Mouse (Mus musculus): ENCODE measurements around the gene Best1. TPM values are rescaled to one million over a fixed set of nuclear protein-coding genes. Genes with fewer than 3 reads are reported as not detected.

Best1 gene
- 0.55 and 0.64 TPM in 2 replicates for polyA plus RNA-seq (2014; fragmentation: Nextera tagmentation; extraction: Ambion mirVana)

DNA sequence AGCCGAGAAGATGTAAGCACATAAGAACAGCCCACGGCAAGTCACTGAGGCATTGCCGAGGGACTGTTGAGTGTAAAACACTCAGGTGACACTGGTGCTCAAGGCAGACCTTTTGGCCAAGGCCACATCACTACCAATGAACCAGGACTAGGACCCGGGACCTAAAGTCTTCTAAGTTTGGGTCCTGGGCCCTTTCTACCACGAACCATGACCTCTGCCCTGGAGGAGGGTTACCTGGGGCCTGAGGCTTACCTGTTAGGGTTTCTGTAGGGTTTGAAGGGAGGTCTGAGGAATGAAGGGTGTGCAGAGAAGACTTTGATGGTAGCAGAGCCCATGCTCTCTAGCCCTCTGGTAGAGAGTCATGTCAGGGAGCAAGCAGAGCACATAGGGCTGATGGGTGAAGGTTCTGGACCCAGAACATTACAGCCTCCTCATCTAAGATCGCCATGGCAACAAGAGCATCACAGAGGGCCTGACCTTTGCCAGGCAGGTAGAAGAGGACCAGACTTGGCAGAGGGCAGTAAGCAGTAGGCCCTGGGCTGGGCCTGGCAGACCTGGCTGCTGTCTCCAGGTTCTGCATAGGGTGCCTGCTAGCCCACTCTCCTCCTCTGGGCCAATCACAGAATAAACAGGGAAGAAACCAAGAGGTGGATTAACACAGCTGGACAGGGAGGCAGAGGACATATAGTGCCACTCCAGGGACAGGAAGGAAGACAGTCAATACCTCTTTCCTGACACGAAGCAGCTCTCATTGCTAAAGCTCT, at the start of gene Best1, which contains the start of gene Rab3il1:
Gene Best1 (minus strand): TSS at position 428 of the 764 bp plus-strand sequence.
Gene Rab3il1 (plus strand): TSS at position 464 of the 764 bp plus-strand sequence.
- no peak within 1 kb of the TSS for H3K27ac ChIP-seq (ENCODE audit: low read depth)
- 0 out of 2 replicates have a peak, but pooled peaks cover 4% of the 10 kb centered on the region for H3K9me3 ChIP-seq (ENCODE audit: control insufficient read depth, low read length)
- no peak within 1 kb of the TSS for H3K4me3 ChIP-seq (ENCODE audit: low read depth, low read length)
- no peak within 1 kb of the TSS for H3K4me2 ChIP-seq (ENCODE audit: low read length)
- H3K4me1 ChIP-seq (replicated peaks; ENCODE audit: control insufficient read depth, insufficient read depth, low read length): no peaks in the 10 kb centered on the region
- DNase-seq (ENCODE audit: low spot score) (no peak), ATAC-seq (replicated peaks; ENCODE audit: low FRiP score, low TSS enrichment, low read depth) (no peak)
- no peak within 1 kb of the TSS for H3K9ac ChIP-seq (ENCODE audit: low read length)
- H3K27me3 ChIP-seq (replicated peaks; ENCODE audit: control insufficient read depth, insufficient read depth, low read length): no peaks in the 10 kb centered on the region
- WGBS: 80% methylated on average over 7 of the region's 7 CpGs
- no peaks in the 10 kb centered on the region for H3K36me3 ChIP-seq (ENCODE audit: control insufficient read depth, insufficient read depth, low read length)

DNA sequence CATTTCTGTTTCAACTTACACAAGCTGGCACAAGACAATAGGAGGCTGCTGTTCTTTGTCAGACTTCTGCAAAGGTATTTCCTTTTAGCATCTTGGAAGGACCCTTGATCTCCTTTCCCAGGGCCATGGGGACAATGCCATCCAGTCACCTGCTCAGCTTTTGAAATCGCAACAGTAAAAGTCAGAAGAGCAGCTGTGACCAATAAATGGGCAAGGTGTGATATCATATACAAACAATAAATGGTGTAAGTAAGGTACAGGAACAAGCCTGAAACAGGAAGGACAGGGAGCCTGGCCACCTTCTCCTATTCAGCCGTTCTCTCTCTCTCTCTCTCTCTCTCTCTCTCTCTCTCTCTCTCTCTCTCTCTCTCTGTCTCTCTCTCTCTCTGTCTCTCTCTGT, 49.0 kb upstream of the Best1 start:
- DNase-seq (ENCODE audit: low spot score) (no peak), ATAC-seq (replicated peaks; ENCODE audit: low FRiP score, low TSS enrichment, low read depth) (peak; percentile 30; the same call in 1 of the 2 replicates)
- 69% methylated on average over 2 of the region's 2 CpGs for WGBS
- Histone ChIP-seq H3K27ac (ENCODE audit: low read depth) (no peak overlapping the region), H3K4me3 (ENCODE audit: low read depth, low read length) (no peak overlapping the region), H3K9ac (ENCODE audit: low read length) (no peak overlapping the region), H3K36me3 (ENCODE audit: control insufficient read depth, insufficient read depth, low read length) (peaks cover 22% of the 10 kb centered on the region), H3K9me3 (ENCODE audit: control insufficient read depth, low read length) (no peaks in the 10 kb centered on the region), H3K4me2 (ENCODE audit: low read length) (no peak overlapping the region), H3K4me1 (replicated peaks; ENCODE audit: control insufficient read depth, insufficient read depth, low read length) (peaks cover 6% of the 10 kb centered on the region), H3K27me3 (replicated peaks; ENCODE audit: control insufficient read depth, insufficient read depth, low read length) (no peaks in the 10 kb centered on the region)

DNA sequence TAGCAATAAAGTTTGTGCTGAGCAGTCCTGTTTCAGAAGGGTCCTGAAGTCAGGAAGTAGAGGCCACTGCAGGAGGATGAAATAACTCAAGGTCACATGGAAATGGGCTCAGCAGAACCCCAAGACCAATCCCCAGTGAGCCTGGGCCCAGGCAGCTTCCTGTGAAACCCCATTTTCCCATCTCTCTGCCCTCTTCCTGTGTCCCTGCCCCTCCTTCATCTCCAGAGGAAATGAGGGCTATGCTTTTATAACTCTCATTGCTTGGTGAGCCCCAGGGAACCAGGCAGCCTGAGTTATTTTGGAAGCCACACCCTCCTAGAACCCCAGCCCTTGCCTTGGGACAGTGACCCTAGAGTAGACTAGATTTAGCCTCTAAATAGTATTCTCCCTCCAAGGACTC, 48.1 kb upstream of the Best1 start:
- H3K4me1 ChIP-seq (replicated peaks; ENCODE audit: control insufficient read depth, insufficient read depth, low read length): peaks cover 6% of the 10 kb centered on the region
- no peak overlapping the region for H3K9ac ChIP-seq (ENCODE audit: low read length)
- H3K27me3 ChIP-seq (replicated peaks; ENCODE audit: control insufficient read depth, insufficient read depth, low read length): no peaks in the 10 kb centered on the region
- no peaks in the 10 kb centered on the region for H3K9me3 ChIP-seq (ENCODE audit: control insufficient read depth, low read length)
- no peak overlapping the region for H3K27ac ChIP-seq (ENCODE audit: low read depth)
- ATAC-seq (replicated peaks; ENCODE audit: low FRiP score, low TSS enrichment, low read depth): no peak
- no peak overlapping the region for H3K4me3 ChIP-seq (ENCODE audit: low read depth, low read length)
- H3K4me2 ChIP-seq (ENCODE audit: low read length): no peak overlapping the region
- DNase-seq (ENCODE audit: low spot score): no peak
- H3K36me3 ChIP-seq (ENCODE audit: control insufficient read depth, insufficient read depth, low read length): peaks cover 14% of the 10 kb centered on the region

DNA sequence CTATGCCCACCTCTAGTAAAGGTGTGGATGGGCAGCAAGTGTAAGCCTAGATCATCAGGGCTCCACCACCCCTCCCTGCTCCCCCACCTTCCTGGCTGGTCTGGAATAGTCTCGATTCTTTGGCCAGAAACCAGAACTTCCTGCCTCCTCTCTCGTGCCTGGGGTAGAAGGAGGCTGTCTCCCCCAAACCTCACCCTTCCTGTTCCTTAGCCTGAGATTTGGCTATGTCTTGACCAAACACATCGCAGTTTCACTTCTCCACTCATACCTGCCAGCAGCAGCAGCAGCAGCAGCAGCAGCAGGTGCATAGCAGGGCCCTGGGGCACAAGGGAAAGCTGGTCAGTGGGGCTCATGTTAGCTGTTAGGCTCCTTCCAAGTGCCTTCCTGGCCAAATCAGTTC, 45.5 kb upstream of the Best1 start:
- DNase-seq (ENCODE audit: low spot score) (no peak), ATAC-seq (replicated peaks; ENCODE audit: low FRiP score, low TSS enrichment, low read depth) (no peak)
- no peak overlapping the region for H3K27ac ChIP-seq (ENCODE audit: low read depth)
- no peaks in the 10 kb centered on the region for H3K36me3 ChIP-seq (ENCODE audit: control insufficient read depth, insufficient read depth, low read length)
- H3K4me3 ChIP-seq (ENCODE audit: low read depth, low read length): no peak overlapping the region
- H3K4me1 ChIP-seq (replicated peaks; ENCODE audit: control insufficient read depth, insufficient read depth, low read length): peaks cover 13% of the 10 kb centered on the region
- 43% methylated on average over 3 of the region's 3 CpGs for WGBS
- H3K9me3 ChIP-seq (ENCODE audit: control insufficient read depth, low read length): no peaks in the 10 kb centered on the region
- H3K4me2 ChIP-seq (ENCODE audit: low read length): no peak overlapping the region
- H3K9ac ChIP-seq (ENCODE audit: low read length): no peak overlapping the region
- H3K27me3 ChIP-seq (replicated peaks; ENCODE audit: control insufficient read depth, insufficient read depth, low read length): no peaks in the 10 kb centered on the region

DNA sequence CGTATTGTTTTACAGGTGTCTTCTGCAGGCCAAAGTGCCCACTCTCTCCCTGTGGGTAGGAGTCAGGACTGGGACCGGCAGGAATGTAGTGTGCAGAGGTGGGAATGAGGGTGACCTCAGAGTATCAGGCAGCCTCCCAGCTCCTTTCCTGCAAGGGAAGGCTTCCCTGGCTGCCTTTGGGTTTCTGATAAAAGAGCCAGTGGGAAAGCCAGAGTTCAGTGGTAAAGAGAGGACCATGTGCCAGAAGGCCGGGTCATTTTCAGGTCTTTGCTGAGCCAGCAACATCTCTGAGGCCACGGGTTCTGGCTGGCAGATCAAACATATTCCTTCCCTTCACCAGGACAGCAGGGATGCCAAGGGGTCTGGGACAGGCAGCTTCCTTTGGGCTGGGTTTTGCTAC, 44.9 kb upstream of the Best1 start:
- H3K27ac ChIP-seq (ENCODE audit: low read depth): no peak overlapping the region
- no peak overlapping the region for H3K9ac ChIP-seq (ENCODE audit: low read length)
- 59% methylated on average over 4 of the region's 4 CpGs for WGBS
- peaks cover 14% of the 10 kb centered on the region for H3K4me1 ChIP-seq (replicated peaks; ENCODE audit: control insufficient read depth, insufficient read depth, low read length)
- no peaks in the 10 kb centered on the region for H3K36me3 ChIP-seq (ENCODE audit: control insufficient read depth, insufficient read depth, low read length)
- DNase-seq (ENCODE audit: low spot score) (no peak), ATAC-seq (replicated peaks; ENCODE audit: low FRiP score, low TSS enrichment, low read depth) (no peak)
- no peak overlapping the region for H3K4me3 ChIP-seq (ENCODE audit: low read depth, low read length)
- no peaks in the 10 kb centered on the region for H3K9me3 ChIP-seq (ENCODE audit: control insufficient read depth, low read length)
- no peaks in the 10 kb centered on the region for H3K27me3 ChIP-seq (replicated peaks; ENCODE audit: control insufficient read depth, insufficient read depth, low read length)
- no peak overlapping the region for H3K4me2 ChIP-seq (ENCODE audit: low read length)

DNA sequence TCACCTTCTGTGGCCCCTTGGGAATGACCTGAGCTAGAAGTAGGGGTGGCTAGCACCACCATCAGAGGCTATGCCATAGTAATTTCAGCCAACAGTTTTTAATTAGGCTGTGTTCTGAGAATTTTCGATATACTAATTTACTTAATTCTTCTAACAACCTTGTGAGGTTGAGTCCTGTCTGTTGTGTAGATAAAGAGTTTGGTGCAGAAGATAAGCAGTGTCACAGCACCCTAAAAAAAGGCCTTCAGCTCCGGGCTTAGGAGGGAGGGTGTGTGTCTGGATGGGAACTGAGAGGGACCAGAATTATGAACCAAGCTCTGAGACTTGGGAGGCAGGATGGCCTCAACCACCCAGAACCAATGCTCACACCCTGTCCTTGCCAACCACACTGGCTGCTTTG, 44.3 kb upstream of the Best1 start:
- no peaks in the 10 kb centered on the region for H3K27me3 ChIP-seq (replicated peaks; ENCODE audit: control insufficient read depth, insufficient read depth, low read length)
- no peaks in the 10 kb centered on the region for H3K36me3 ChIP-seq (ENCODE audit: control insufficient read depth, insufficient read depth, low read length)
- H3K9me3 ChIP-seq (ENCODE audit: control insufficient read depth, low read length): no peaks in the 10 kb centered on the region
- no peak overlapping the region for H3K4me3 ChIP-seq (ENCODE audit: low read depth, low read length)
- H3K9ac ChIP-seq (ENCODE audit: low read length): no peak overlapping the region
- WGBS: 74% methylated on average over 2 of the region's 2 CpGs
- DNase-seq (ENCODE audit: low spot score): no peak
- ATAC-seq (replicated peaks; ENCODE audit: low FRiP score, low TSS enrichment, low read depth): no peak
- peaks cover 14% of the 10 kb centered on the region for H3K4me1 ChIP-seq (replicated peaks; ENCODE audit: control insufficient read depth, insufficient read depth, low read length)
- H3K27ac ChIP-seq (ENCODE audit: low read depth): no peak overlapping the region
- H3K4me2 ChIP-seq (ENCODE audit: low read length): no peak overlapping the region

DNA sequence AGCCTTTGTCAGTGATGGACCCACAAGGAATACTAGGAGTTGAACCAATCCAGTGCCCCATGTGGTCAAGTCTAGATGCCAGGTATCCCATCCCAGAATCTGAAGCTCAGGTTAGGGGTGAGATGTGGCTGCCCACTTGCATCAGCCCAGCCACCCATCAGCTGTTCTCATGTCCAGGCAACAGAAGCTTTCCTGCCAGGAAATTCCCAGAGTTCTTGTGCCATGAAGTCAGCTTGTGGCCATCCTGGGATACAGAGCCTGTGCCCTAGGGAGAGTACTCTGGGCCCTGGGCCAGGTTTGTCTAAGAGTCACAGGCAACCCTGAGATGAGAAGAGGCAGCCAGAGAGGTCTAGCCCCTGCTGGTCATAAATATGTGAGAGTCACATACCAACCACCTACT, 42.2 kb upstream of the Best1 start:
- H3K4me3 ChIP-seq (ENCODE audit: low read depth, low read length): no peak overlapping the region
- peaks cover 16% of the 10 kb centered on the region for H3K4me1 ChIP-seq (replicated peaks; ENCODE audit: control insufficient read depth, insufficient read depth, low read length)
- H3K27ac ChIP-seq (ENCODE audit: low read depth): no peak overlapping the region
- H3K9me3 ChIP-seq (ENCODE audit: control insufficient read depth, low read length): no peaks in the 10 kb centered on the region
- no peak for ATAC-seq (replicated peaks; ENCODE audit: low FRiP score, low TSS enrichment, low read depth)
- no peaks in the 10 kb centered on the region for H3K36me3 ChIP-seq (ENCODE audit: control insufficient read depth, insufficient read depth, low read length)
- DNase-seq (ENCODE audit: low spot score): no peak
- H3K9ac ChIP-seq (ENCODE audit: low read length): no peak overlapping the region
- no peaks in the 10 kb centered on the region for H3K27me3 ChIP-seq (replicated peaks; ENCODE audit: control insufficient read depth, insufficient read depth, low read length)
- H3K4me2 ChIP-seq (ENCODE audit: low read length): no peak overlapping the region

DNA sequence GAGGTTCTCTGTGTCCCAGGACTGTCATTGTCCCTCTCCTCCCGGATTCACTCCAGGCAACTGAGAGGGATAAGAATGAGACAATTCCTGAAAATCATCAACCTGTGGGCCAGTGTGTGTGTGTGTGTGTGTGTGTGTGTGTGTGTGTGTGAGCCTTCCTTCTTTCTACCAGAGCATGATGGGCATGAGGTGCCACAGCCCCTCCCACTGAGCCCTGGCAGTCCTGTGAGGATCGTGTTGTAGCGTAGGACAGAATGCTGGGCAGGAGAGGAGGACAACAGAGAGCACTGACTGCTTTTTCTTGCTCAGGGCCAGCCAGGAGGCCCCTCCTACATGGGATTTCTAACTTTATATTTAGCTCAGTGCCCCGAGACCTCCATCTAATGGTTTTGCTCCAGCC, 41.4 kb upstream of the Best1 start:
- no peak overlapping the region for H3K27ac ChIP-seq (ENCODE audit: low read depth)
- H3K36me3 ChIP-seq (ENCODE audit: control insufficient read depth, insufficient read depth, low read length): no peaks in the 10 kb centered on the region
- peaks cover 18% of the 10 kb centered on the region for H3K4me1 ChIP-seq (replicated peaks; ENCODE audit: control insufficient read depth, insufficient read depth, low read length)
- H3K9me3 ChIP-seq (ENCODE audit: control insufficient read depth, low read length): no peaks in the 10 kb centered on the region
- no peak overlapping the region for H3K9ac ChIP-seq (ENCODE audit: low read length)
- no peak for ATAC-seq (replicated peaks; ENCODE audit: low FRiP score, low TSS enrichment, low read depth)
- WGBS: 86% methylated on average over 4 of the region's 4 CpGs
- 0 out of 2 replicates have a peak overlapping the region, but pooled peaks have one; percentile 64 for H3K4me3 ChIP-seq (ENCODE audit: low read depth, low read length)
- no peak for DNase-seq (ENCODE audit: low spot score)
- no peaks in the 10 kb centered on the region for H3K27me3 ChIP-seq (replicated peaks; ENCODE audit: control insufficient read depth, insufficient read depth, low read length)
- peak overlapping the region; percentile 91 for H3K4me2 ChIP-seq (ENCODE audit: low read length)

DNA sequence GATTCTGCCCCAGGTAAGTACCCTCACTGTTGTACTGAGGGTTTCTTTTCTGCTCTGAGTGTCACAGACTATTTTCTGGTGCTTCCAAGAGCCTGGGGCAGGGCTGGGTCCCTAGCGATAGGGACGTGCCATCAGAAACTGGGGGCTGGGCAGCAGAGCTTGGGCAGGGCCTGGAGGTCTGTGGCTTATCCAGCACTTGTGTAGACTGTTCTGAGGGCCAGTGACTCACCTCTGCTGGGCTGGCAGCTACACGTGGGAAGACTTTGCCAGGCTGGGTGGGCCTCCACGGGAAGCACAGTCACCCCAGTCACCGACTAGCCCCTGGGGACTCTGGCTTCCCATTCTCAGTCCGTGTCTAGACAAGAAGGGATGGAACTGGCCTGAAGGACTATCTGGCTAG, 40.8 kb upstream of the Best1 start:
- 69% methylated on average over 6 of the region's 6 CpGs for WGBS
- Histone ChIP-seq H3K4me2 (ENCODE audit: low read length) (peak overlapping the region; percentile 91), H3K4me3 (ENCODE audit: low read depth, low read length) (peak overlapping the region; percentile 64), H3K27me3 (replicated peaks; ENCODE audit: control insufficient read depth, insufficient read depth, low read length) (no peaks in the 10 kb centered on the region), H3K27ac (ENCODE audit: low read depth) (no peak overlapping the region), H3K9ac (ENCODE audit: low read length) (peak overlapping the region; percentile 57), H3K4me1 (replicated peaks; ENCODE audit: control insufficient read depth, insufficient read depth, low read length) (peaks cover 22% of the 10 kb centered on the region), H3K9me3 (ENCODE audit: control insufficient read depth, low read length) (no peaks in the 10 kb centered on the region), H3K36me3 (ENCODE audit: control insufficient read depth, insufficient read depth, low read length) (no peaks in the 10 kb centered on the region)
- DNase-seq (ENCODE audit: low spot score): no peak
- ATAC-seq (replicated peaks; ENCODE audit: low FRiP score, low TSS enrichment, low read depth): no peak; the same call in 1 of the 2 replicates

Data from intestine, embryonic 14.5 days (tissue).